Mouse (Mus musculus): ENCODE data around the gene Ntrk3. TPM values are rescaled to one million over a fixed set of nuclear protein-coding genes. Genes with fewer than 3 reads are reported as not detected.

The Ntrk3 gene
- polyA plus RNA-seq, 1 experiment from 2014 or later = 2.9 TPM

- Histone ChIP-seq H3K4me1 (replicated peaks) (no peaks in the 10 kb centered on the region), H3K27ac (no peak overlapping the region), H3K36me3 (no peaks in the 10 kb centered on the region), H3K4me2 (replicated peaks) (no peak overlapping the region), H3K9ac (no peak overlapping the region), H3K27me3 (replicated peaks) (no peaks in the 10 kb centered on the region), H3K9me3 (no peaks in the 10 kb centered on the region), H3K4me3 (replicated peaks) (no peak overlapping the region)
- 82% methylated on average over 7 of the region's 7 CpGs for WGBS
- ATAC-seq = no peak
Measured at GRCm38 (mm10) chr7:78753752-78754457, 16.1 kb upstream of the Ntrk3 start.

GRCm38 (mm10) chr7:78752961-78753360 is 15.1 kb upstream of the Ntrk3 start:
- no peak overlapping the region for H3K4me2 ChIP-seq (replicated peaks)
- 86% methylated on average over 4 of the region's 4 CpGs for WGBS
- H3K27ac ChIP-seq = no peak overlapping the region
- no peaks in the 10 kb centered on the region for H3K36me3 ChIP-seq
- H3K4me3 ChIP-seq (replicated peaks) = no peak overlapping the region
- H3K27me3 ChIP-seq (replicated peaks) = no peaks in the 10 kb centered on the region
- no peak for ATAC-seq
- no peak overlapping the region for H3K9ac ChIP-seq
- no peaks in the 10 kb centered on the region for H3K9me3 ChIP-seq
- H3K4me1 ChIP-seq (replicated peaks) = no peaks in the 10 kb centered on the region

- H3K27ac ChIP-seq = no peak overlapping the region
- H3K4me2 ChIP-seq (replicated peaks) = no peak overlapping the region
- no peak overlapping the region for H3K4me3 ChIP-seq (replicated peaks)
- H3K9ac ChIP-seq = no peak overlapping the region
- no peaks in the 10 kb centered on the region for H3K9me3 ChIP-seq
- H3K27me3 ChIP-seq (replicated peaks) = no peaks in the 10 kb centered on the region
- 60% methylated on average over 5 of the region's 5 CpGs for WGBS
- no peaks in the 10 kb centered on the region for H3K4me1 ChIP-seq (replicated peaks)
- no peaks in the 10 kb centered on the region for H3K36me3 ChIP-seq
- no peak for ATAC-seq
Measured at GRCm38 (mm10) chr7:78743731-78744385, 6.0 kb upstream of the Ntrk3 start.

GRCm38 (mm10) chr7:78739351-78740000 is 1.7 kb upstream of the Ntrk3 start:
- Histone ChIP-seq H3K4me2 (replicated peaks) (no peak overlapping the region), H3K4me3 (replicated peaks) (no peak overlapping the region), H3K9ac (no peak overlapping the region), H3K27me3 (replicated peaks) (no peaks in the 10 kb centered on the region), H3K36me3 (no peaks in the 10 kb centered on the region), H3K4me1 (replicated peaks) (no peaks in the 10 kb centered on the region), H3K27ac (no peak overlapping the region), H3K9me3 (no peaks in the 10 kb centered on the region)
- no peak for ATAC-seq
- 79% methylated on average over 8 of the region's 8 CpGs for whole genome bisulfite sequencing

- H3K27ac ChIP-seq = no peak overlapping the region
- H3K4me1 ChIP-seq (replicated peaks) = no peaks in the 10 kb centered on the region
- no peak for ATAC-seq
- H3K4me2 ChIP-seq (replicated peaks) = no peak overlapping the region
- no peak overlapping the region for H3K4me3 ChIP-seq (replicated peaks)
- H3K27me3 ChIP-seq (replicated peaks) = no peaks in the 10 kb centered on the region
- H3K9me3 ChIP-seq = no peaks in the 10 kb centered on the region
- no peaks in the 10 kb centered on the region for H3K36me3 ChIP-seq
- no peak overlapping the region for H3K9ac ChIP-seq
- 92% methylated on average over 6 of the region's 6 CpGs for WGBS
Measured at GRCm38 (mm10) chr7:78737196-78737595, 616 bp downstream of the Ntrk3 start.

- Histone ChIP-seq H3K9me3 (no peaks in the 10 kb centered on the region), H3K4me3 (replicated peaks) (no peak overlapping the region), H3K4me1 (replicated peaks) (no peaks in the 10 kb centered on the region), H3K36me3 (no peaks in the 10 kb centered on the region), H3K27ac (no peak overlapping the region), H3K9ac (no peak overlapping the region), H3K4me2 (replicated peaks) (no peak overlapping the region), H3K27me3 (replicated peaks) (no peaks in the 10 kb centered on the region)
- WGBS = 65% methylated on average over 8 of the region's 8 CpGs
- ATAC-seq = no peak
Measured at GRCm38 (mm10) chr7:78731391-78731790, 6.4 kb downstream of the Ntrk3 start.

GRCm38 (mm10) chr7:78724591-78724990 is 13.2 kb downstream of the Ntrk3 start:
- H3K9ac ChIP-seq = no peak overlapping the region
- H3K4me1 ChIP-seq (replicated peaks) = no peaks in the 10 kb centered on the region
- no peak overlapping the region for H3K4me2 ChIP-seq (replicated peaks)
- H3K36me3 ChIP-seq = no peaks in the 10 kb centered on the region
- no peak for ATAC-seq
- H3K4me3 ChIP-seq (replicated peaks) = no peak overlapping the region
- no peaks in the 10 kb centered on the region for H3K27me3 ChIP-seq (replicated peaks)
- no peaks in the 10 kb centered on the region for H3K9me3 ChIP-seq
- WGBS = 78% methylated on average over 4 of the region's 4 CpGs
- H3K27ac ChIP-seq = no peak overlapping the region

- Histone ChIP-seq H3K9me3 (no peaks in the 10 kb centered on the region), H3K4me2 (replicated peaks) (no peak overlapping the region), H3K27me3 (replicated peaks) (no peaks in the 10 kb centered on the region), H3K36me3 (no peaks in the 10 kb centered on the region), H3K27ac (no peak overlapping the region), H3K9ac (no peak overlapping the region), H3K4me3 (replicated peaks) (no peak overlapping the region), H3K4me1 (replicated peaks) (no peaks in the 10 kb centered on the region; the same call in 1 of the 2 replicates)
- 94% methylated on average over 4 of the region's 4 CpGs for WGBS
- ATAC-seq = no peak
Measured at GRCm38 (mm10) chr7:78722051-78722450, 15.8 kb downstream of the Ntrk3 start.

- no peak for ATAC-seq
Measured at GRCm38 (mm10) chr7:78720989-78721816, 16.6 kb downstream of the Ntrk3 start.

GRCm38 (mm10) chr7:78719795-78720460 is 17.9 kb downstream of the Ntrk3 start:
- 83% methylated on average over 7 of the region's 7 CpGs for WGBS
- no peak overlapping the region for H3K4me3 ChIP-seq (replicated peaks)
- H3K4me2 ChIP-seq (replicated peaks) = no peak overlapping the region
- no peak overlapping the region for H3K27ac ChIP-seq
- H3K9me3 ChIP-seq = no peaks in the 10 kb centered on the region
- H3K4me1 ChIP-seq (replicated peaks) = no peaks in the 10 kb centered on the region; the same call in 1 of the 2 replicates
- H3K27me3 ChIP-seq (replicated peaks) = no peaks in the 10 kb centered on the region
- H3K36me3 ChIP-seq = no peaks in the 10 kb centered on the region
- ATAC-seq = no peak
- no peak overlapping the region for H3K9ac ChIP-seq

More at GRCm38 (mm10) chr7:78720989-78721816, 16.6 kb downstream of the Ntrk3 start:
- no peaks in the 10 kb centered on the region; the same call in 1 of the 2 replicates for H3K4me1 ChIP-seq (replicated peaks)
- H3K4me3 ChIP-seq (replicated peaks) = no peak overlapping the region
- WGBS = 75% methylated on average over 9 of the region's 9 CpGs
- no peaks in the 10 kb centered on the region for H3K36me3 ChIP-seq
- no peak overlapping the region for H3K4me2 ChIP-seq (replicated peaks)
- H3K9me3 ChIP-seq = no peaks in the 10 kb centered on the region
- H3K27ac ChIP-seq = no peak overlapping the region
- H3K9ac ChIP-seq = no peak overlapping the region
- no peaks in the 10 kb centered on the region for H3K27me3 ChIP-seq (replicated peaks)

GRCm38 (mm10) chr7:78719117-78719516 is 18.7 kb downstream of the Ntrk3 start:
- ATAC-seq = no peak
- no peaks in the 10 kb centered on the region for H3K36me3 ChIP-seq
- H3K4me2 ChIP-seq (replicated peaks) = no peak overlapping the region
- no peaks in the 10 kb centered on the region for H3K9me3 ChIP-seq
- no peak overlapping the region for H3K4me3 ChIP-seq (replicated peaks)
- WGBS = 58% methylated on average over 5 of the region's 5 CpGs
- no peaks in the 10 kb centered on the region for H3K27me3 ChIP-seq (replicated peaks)
- H3K9ac ChIP-seq = no peak overlapping the region
- H3K4me1 ChIP-seq (replicated peaks) = no peaks in the 10 kb centered on the region; the same call in 1 of the 2 replicates
- no peak overlapping the region for H3K27ac ChIP-seq
